Mouse (Mus musculus): ENCODE measurements around the gene Notch4. TPM values are rescaled to one million over a fixed set of nuclear protein-coding genes. Genes with fewer than 3 reads are reported as not detected.

The Notch4 gene
- polyA plus RNA-seq, 1 experiment from 2014 or later, result 0.87 TPM

DNA sequence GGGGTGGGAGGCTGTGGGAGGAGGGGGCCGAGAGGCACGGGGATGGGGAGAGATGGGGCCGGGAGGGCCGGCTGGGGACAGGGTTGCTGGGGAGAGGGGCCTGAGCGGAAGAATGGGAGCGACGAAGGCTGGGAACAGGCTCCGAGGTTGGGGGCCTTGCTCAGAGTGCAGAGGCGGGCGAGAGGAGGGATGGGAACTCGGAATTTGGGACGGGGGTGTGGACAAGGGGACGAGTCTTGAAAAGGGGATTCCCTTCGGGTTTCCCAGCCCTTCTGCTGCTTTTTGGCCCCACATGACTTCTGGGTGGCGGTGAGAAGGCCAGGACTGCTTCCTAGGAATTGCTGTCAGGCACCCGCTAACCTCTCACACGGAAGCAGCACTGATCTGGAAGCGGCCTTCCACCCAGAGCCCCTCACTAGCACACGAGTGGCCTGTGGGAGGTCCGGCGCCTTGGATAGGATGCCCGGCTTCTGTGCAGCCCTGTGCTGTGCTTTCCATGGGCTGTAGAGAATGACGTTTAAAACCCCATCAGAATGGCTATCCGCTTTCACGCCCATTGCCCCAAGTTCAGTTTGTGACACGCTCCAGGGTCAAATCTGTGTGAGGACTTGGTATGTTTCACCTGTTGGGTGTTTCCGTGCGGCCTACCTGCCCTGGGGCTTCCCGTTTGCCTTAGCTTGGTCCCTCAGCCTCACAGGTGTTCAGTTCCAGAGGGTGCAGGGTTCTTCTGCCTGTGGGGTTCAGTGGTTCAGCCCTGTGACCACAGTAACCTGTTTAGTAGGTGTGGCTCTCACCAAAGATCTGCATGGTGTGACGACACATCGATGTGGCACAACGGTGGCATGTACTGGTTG, 42.3 kb downstream of the Notch4 start:
- no peaks in the 10 kb centered on the region for H3K27me3 ChIP-seq
- CTCF ChIA-PET, result no interaction called here
- POLR2A ChIA-PET, result interaction anchor here (0.7 to 5.4 kb wide), 3 partner anchors 13 to 44 kb away, joined by 3 to 28 read pairs (median 12); partner anchors contain the start of genes Gpsm3 and Pbx2
- no peak for DNase-seq (ENCODE audit: low read depth, low spot score)
- in situ Hi-C loops (cut with MboI; ENCODE audit: low pct_unique_long_range_greater_than_20kb), result no loop called here
- no peak for TF ChIP-seq CTCF (IDR thresholded peaks at IDR 0.05)
- no peak for ATAC-seq

GRCm38 (mm10) chr17:34607997-34608396, 43.9 kb downstream of the Notch4 start:
- DNase-seq (ENCODE audit: low read depth, low spot score) (no peak), ATAC-seq (no peak)
- in situ Hi-C loops (cut with MboI; ENCODE audit: low pct_unique_long_range_greater_than_20kb), result no loop called here
- ChIA-PET POLR2A (no interaction called here), CTCF (no interaction called here)
- no peaks in the 10 kb centered on the region for H3K27me3 ChIP-seq
- TF ChIP-seq CTCF (IDR thresholded peaks at IDR 0.05), result no peak

- H3K27me3 ChIP-seq, result no peaks in the 10 kb centered on the region
- no peak for DNase-seq (ENCODE audit: low read depth, low spot score)
- in situ Hi-C loops (cut with MboI; ENCODE audit: low pct_unique_long_range_greater_than_20kb), result no loop called here
- TF ChIP-seq CTCF (IDR thresholded peaks at IDR 0.05), result no peak
- no peak for ATAC-seq
- ChIA-PET CTCF (no interaction called here), POLR2A (no interaction called here)
Observed at GRCm38 (mm10) chr17:34611050-34611449, 47.0 kb downstream of the Notch4 start.

DNA sequence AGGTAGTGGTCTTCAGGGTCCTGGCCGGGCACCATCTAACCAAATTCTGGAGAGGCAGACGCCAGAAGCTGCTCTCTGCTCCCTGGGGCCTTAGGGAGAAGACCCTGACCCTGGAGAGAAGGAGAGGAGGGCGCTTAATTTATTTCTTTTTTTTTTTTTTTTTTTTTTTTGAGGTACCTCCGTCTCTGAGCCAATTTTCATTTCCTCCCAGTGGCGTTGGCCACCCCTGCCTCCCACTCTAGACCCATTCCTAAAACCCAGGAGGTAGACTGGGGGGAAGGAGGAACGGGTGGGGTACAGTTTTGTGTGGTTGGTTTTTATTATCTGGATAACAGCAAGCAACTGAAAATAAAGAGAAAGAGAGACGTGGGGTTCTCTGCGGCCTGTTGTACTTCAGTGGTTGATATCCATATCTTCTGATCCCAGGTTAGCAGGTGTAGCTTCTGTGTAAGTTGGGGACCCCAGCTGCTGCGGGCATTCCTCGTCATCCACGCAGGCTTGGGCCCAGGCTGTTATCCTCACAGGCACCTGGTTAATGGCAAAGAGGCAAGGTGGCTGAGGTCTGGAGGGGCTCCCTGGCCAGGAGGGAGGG, 49.1 kb downstream of the Notch4 start:
- no peak for TF ChIP-seq CTCF (IDR thresholded peaks at IDR 0.05)
- no peaks in the 10 kb centered on the region for H3K27me3 ChIP-seq
- in situ Hi-C loops (cut with MboI; ENCODE audit: low pct_unique_long_range_greater_than_20kb), result no loop called here
- ATAC-seq (no peak), DNase-seq (ENCODE audit: low read depth, low spot score) (no peak)
- CTCF ChIA-PET, result no interaction called here
- POLR2A ChIA-PET, result interaction anchor here (0.7 kb wide), 1 partner anchor 220 kb away, joined by 3 read pairs; no protein-coding TSS in a partner anchor

GRCm38 (mm10) chr17:34613830-34614229, 49.8 kb downstream of the Notch4 start:
- ChIA-PET POLR2A (no interaction called here), CTCF (interaction anchor here (1.1 kb wide), 1 partner anchor 11 kb away, joined by 3 read pairs; the partner anchor contains the start of gene Rnf5)
- TF ChIP-seq CTCF (IDR thresholded peaks at IDR 0.05), result no peak
- in situ Hi-C loops (cut with MboI; ENCODE audit: low pct_unique_long_range_greater_than_20kb), result no loop called here
- ATAC-seq, result no peak
- DNase-seq (ENCODE audit: low read depth, low spot score), result no peak
- no peaks in the 10 kb centered on the region for H3K27me3 ChIP-seq

DNA sequence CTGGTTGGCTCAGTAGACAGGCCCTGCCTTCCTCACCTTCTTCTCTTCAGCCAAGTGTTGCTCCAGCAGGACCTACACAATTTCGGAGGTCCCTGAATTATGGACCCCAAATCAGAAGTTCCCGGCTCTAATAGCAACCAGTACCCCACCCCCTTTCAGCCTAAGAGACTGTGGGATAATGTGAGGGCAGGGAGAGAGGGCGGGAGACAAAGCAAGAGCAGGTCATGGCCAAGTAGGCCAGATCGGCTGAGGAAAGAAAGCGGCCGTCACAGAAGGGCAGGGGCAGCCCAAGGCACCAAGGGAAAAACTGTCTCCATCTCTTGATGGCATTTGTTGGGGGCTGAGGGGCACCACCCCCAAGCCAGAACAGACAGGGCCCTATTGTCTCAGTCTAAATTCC, 51.8 kb downstream of the Notch4 start, which contains the start of gene Egfl8:
Gene Egfl8 (minus strand): TSS at position 101 of the 400 bp plus-strand sequence.
- CTCF ChIA-PET, result no interaction called here
- H3K27me3 ChIP-seq, result no peaks in the 10 kb centered on the region

DNA sequence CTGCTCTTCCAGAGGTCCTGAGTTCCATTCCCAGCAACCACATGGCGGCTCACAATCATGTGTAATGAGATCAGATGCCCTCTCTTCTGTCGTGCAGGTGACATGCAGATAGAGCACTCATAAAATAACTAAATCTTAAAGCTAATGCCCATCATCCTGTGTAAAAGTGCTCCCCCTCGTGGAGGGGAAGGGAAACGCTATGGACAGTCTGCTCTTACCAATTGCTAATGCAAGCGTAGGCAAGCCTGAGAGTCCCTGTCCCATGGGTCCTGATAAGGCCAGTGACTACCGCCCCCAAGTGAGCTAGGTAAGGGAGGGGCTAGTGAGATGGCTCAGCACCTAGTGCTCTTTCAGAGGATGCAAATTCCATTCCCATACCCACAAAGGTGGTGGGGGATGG, 54.9 kb downstream of the Notch4 start:
- ChIA-PET POLR2A (interaction anchor here (1.3 to 2.1 kb wide), 2 partner anchors 14 to 22 kb away, joined by 5 to 7 read pairs; partner anchors contain the start of gene Agpat1), CTCF (interaction anchor here (0.6 to 2.2 kb wide), 6 partner anchors 9 to 33 kb away, joined by 3 to 13 read pairs (median 4); partner anchors contain the start of genes Agpat1, Atf6b and Ppt2)
- TF ChIP-seq CTCF (IDR thresholded peaks at IDR 0.05), result no peak
- in situ Hi-C loops (cut with MboI; ENCODE audit: low pct_unique_long_range_greater_than_20kb), result no loop called here
- ATAC-seq, result peak; percentile 23
- no peaks in the 10 kb centered on the region for H3K27me3 ChIP-seq
- DNase-seq (ENCODE audit: low read depth, low spot score), result no peak

More for the DNA sequence above, 51.8 kb downstream of the Notch4 start, which contains the start of gene Egfl8:
- POLR2A ChIA-PET, result no interaction called here
- no peak for ATAC-seq
- DNase-seq (ENCODE audit: low read depth, low spot score), result no peak
- TF ChIP-seq CTCF (IDR thresholded peaks at IDR 0.05), result no peak
- in situ Hi-C loops (cut with MboI; ENCODE audit: low pct_unique_long_range_greater_than_20kb), result no loop called here

- in situ Hi-C loops (cut with MboI; ENCODE audit: low pct_unique_long_range_greater_than_20kb), result no loop called here
- TF ChIP-seq CTCF (IDR thresholded peaks at IDR 0.05), result no peak
- ChIA-PET POLR2A (interaction anchor here (2.1 kb wide), 1 partner anchor 20 kb away, joined by 7 read pairs; no protein-coding TSS in a partner anchor), CTCF (no interaction called here)
- no peak for ATAC-seq
- no peaks in the 10 kb centered on the region for H3K27me3 ChIP-seq
- no peak for DNase-seq (ENCODE audit: low read depth, low spot score)
Observed at GRCm38 (mm10) chr17:34621006-34621405, 56.9 kb downstream of the Notch4 start.

DNA sequence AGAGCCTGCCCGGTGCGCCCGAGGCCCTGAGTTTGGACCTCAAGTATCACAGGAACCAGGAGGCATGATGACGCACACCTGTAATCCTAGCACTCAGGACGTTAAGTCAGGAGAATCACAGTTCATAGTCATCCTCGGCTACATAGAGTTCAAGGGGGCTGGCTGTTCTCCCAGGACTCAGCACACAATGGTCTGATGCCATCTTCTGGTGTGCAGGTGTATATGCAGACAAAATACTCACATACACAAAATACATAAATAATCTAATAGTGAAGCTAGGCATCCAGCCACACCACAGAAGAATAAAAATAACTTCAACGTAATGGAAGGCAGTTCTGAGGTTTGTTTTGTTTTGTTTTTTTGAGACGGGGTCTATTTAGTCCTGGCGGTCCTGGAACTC, 59.1 kb downstream of the Notch4 start:
- ChIA-PET POLR2A (no interaction called here), CTCF (no interaction called here)
- in situ Hi-C loops (cut with MboI; ENCODE audit: low pct_unique_long_range_greater_than_20kb), result no loop called here
- ATAC-seq (no peak), DNase-seq (ENCODE audit: low read depth, low spot score) (no peak)
- TF ChIP-seq CTCF (IDR thresholded peaks at IDR 0.05), result no peak
- H3K27me3 ChIP-seq, result no peaks in the 10 kb centered on the region

- ATAC-seq, result no peak
- POLR2A ChIA-PET, result no interaction called here
- no peak for TF ChIP-seq CTCF (IDR thresholded peaks at IDR 0.05)
- no peaks in the 10 kb centered on the region for H3K27me3 ChIP-seq
- CTCF ChIA-PET, result no interaction called here
- in situ Hi-C loops (cut with MboI; ENCODE audit: low pct_unique_long_range_greater_than_20kb), result loop anchor here (25.0 kb wide), 1 partner anchor 512 kb away; the partner anchor contains the start of genes Apom, Bag6 and D17H6S53E
- no peak for DNase-seq (ENCODE audit: low read depth, low spot score)
Observed at GRCm38 (mm10) chr17:34624981-34625380, 60.9 kb downstream of the Notch4 start.
